Mouse (Mus musculus) C2C12 (cell line): ENCODE data around the gene Cep63.

Experiments
- CEBPB ChIP-seq: IDR thresholded peaks from one replicate; pipeline ENCODE4 v1.6.1; 2011; ENCODE audit warnings: low read depth, mild to moderate bottlenecking, control low read depth, moderate library complexity
- CTCF ChIP-seq: IDR thresholded peaks from one replicate; pipeline ENCODE4 v1.5.1; 2011; ENCODE audit not compliant: control insufficient read depth, insufficient read depth, insufficient read length
- MYOD1 ChIP-seq: IDR thresholded peaks from one replicate; pipeline ENCODE4 v1.6.1; 2011; ENCODE audit warnings: low read depth; ENCODE audit not compliant: control insufficient read depth, insufficient read length
- USF1 ChIP-seq: IDR thresholded peaks from one replicate; pipeline ENCODE4 v1.6.1; 2011; ENCODE audit warnings: low read depth, mild to moderate bottlenecking, control low read depth, moderate library complexity

- TF ChIP-seq CTCF (no peak), USF1 (no peak), CEBPB (no peak), MYOD1 (no peak)
Measured at GRCm38 (mm10) chr9:102581921-102582469, 44.3 kb downstream of the Cep63 start.
